Mouse (Mus musculus) testis, postnatal 10 days (tissue): ENCODE results near the gene Hdc.
A peak's percentile ranks its signal among the peaks of the same experiment; 100 is the strongest.
"Not testable (repeated sequence)": the region's sequence is repeated elsewhere in the genome, so short reads cannot be mapped to it uniquely, and the experiment has no call there.

ENCODE experiments used
- DNase-seq: peaks from one replicate; pipeline ENCODE4 v3.0.0; 2021; ENCODE audit warnings: low spot score

Hdc gene

DNA sequence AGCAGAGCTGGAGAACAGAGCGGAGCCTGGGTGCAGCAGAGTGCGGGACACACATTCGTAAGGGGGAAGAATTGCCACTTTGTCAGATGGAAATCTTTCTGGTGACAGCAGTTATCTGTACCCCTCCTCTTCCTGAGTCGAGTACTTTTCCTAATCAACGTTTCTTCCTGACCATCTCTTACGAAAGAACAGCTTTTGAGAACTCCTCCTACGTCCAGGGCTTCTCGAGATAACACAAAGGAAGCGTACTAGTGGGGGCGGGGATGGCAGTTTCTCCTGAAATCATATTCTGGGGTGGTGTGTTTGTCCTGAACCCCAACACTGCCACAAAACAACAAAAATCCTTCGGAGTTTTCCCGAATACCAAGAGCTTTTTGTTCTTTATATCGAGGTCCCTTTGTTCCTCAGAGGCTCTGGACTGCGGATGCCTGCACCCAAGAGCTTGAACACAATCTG, at the start of gene Hdc:
Gene Hdc (minus strand): TSS at position 51 of the 456 bp plus-strand sequence.
- DNase-seq, result no peak

DNA sequence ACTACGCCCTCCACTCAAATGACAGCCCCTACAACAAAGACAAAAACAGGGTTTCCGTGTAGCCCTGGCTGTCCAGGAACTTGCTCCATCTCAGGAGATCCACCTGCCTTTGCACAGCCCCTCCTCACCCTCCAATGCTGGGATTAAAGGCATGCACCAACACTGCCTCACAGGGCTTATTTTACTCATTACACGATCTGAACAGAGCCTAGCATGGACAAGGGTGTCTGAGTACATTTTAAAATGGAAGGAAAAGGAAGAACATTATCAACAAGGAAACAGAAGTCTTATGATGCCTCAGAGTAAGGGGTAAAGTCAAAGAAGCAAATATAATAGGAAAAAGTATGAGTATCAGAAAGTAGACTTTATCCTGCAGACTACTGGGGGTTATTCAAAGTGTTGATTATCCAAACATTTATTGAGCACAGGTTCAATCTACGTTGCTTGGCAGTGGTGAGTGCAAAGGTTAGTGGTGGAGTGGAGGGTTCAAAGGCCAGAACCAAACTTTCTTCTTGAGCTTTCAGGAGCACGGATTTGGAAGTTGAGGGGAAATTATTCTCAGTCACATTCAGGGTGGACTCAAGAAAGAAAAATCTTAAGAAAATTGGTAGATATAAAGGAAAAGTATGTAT, 49.6 kb upstream of the Hdc start:
- DNase-seq, result no peak

DNA sequence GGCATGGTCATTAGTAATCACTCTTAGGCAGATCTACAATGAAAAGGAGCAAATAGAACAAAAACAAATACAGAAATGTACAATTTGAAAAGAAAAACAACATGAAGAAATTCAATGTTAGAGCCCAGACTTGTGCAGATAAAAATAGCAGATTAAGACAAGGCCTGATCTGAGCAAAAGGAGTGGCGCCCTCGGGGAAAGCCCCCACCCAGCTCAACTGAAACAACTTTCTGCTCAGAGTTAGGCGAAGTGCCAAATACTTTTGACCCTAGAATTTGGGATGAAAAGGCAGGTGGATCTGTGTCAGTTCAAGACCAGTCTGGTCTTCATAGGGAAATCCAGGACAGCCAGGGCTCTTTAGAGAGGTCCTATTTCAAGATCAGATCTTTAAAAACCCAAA, 46.9 kb upstream of the Hdc start:
- no peak for DNase-seq

DNA sequence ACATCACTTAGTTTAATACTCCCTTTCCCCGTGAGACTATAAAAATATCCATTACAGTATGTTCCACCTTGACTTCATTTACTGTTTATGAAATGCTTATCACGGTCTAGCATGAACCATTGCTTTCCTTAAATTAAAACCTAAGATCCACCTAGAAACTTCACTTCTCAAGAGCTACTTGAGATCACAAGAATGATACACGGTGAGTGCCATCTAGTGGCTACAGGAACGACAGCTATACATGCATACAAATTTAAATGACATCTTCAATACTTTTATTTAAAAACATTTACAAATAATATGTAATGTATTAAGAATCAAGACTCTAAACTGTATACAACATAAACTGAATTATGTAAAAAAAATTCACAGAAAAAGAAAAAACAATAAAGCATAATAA, 44.4 kb upstream of the Hdc start:
- DNase-seq, result no peak

DNA sequence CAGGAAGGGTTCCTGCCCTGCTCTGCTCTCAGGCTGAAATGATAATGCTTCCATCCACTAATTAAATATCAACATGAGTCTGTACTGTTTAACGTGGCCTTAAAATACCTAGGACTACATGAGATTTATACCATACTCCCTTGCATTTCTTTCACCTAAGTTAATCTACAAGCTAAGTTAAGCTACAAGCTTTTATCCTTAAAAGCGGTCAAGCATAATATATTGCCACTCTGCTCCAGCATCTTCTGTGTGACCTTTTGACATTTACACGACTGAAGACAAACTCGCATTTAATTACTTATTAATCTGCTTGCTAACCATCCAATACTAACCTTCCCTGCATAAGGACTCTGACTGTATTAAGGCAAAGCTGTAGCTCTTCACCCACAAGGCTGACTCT, 33.8 kb upstream of the Hdc start:
- no peak for DNase-seq

DNA sequence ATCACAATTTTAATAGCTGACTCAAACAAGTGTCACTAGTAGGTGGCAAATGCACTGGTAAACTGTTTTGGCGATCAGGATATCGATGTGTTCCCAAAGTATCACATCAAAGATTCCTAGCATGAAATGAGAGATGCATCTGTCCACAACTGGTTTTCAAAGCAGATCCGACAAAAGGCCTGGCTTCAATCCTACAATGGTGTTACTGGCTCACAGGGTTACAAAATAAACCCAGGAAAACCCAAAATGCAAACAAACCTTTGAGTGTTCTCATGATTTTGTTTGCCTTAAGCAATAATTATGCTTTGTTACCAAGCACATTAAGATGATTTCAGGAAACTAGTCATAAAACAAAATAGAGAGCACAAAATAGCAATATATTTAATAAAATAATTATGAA, 28.7 kb upstream of the Hdc start:
- no peak for DNase-seq

DNA sequence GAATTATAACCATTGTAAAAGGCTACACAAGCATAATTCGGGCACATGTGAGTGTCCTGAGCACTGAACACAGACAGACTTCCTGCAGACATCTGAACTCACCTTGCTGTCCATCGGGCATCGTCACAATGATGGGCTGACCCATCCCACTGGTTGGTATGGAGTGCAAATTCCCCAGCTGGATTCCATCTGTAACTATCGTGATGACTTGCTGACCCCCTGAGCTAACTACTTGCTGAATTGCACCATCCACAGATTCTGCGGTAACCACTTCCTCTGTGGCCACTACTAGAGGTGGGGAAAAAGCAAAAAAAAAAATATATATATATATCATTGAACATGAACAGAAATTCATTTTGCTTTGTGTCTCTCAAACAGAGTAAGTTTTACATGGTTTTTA, 27.4 kb upstream of the Hdc start:
- DNase-seq, result no peak

DNA sequence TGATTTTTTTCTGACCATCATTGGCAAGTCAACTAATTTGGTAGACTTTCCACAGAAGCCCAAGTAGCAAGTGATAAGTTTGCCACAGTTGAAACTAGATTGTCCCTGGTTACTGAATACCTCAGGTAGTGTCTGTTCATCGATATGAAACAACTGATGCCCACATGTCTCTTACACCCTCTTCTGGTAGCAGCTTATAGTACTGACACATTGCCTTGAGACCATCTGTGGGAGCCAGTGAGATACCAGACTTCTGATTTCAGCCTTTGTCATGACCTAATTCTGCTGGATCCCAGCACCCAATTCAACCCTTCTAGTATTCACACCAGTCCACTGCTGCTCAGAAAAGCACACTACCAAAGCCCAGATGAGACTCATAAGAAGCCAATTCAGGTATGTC, 25.7 kb upstream of the Hdc start:
- DNase-seq, result no peak

DNA sequence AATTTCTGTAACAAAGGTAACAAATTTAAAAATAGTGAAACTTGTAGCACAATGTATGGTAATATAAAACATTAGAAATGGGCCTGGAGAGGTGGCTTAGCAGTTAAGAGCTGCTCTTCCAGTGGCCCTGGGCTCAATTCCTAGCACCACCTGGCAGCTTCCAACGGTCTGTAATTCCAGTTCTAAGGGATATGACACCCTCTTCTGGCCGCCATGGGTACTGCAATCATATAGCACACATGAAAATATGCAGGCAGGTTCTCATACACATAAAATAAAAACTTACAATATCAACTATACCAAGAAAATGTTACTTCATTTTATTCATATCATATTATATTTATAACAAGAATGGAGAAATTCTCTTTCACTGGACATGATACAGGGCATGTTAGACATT, 21.2 kb upstream of the Hdc start:
- no peak for DNase-seq

DNA sequence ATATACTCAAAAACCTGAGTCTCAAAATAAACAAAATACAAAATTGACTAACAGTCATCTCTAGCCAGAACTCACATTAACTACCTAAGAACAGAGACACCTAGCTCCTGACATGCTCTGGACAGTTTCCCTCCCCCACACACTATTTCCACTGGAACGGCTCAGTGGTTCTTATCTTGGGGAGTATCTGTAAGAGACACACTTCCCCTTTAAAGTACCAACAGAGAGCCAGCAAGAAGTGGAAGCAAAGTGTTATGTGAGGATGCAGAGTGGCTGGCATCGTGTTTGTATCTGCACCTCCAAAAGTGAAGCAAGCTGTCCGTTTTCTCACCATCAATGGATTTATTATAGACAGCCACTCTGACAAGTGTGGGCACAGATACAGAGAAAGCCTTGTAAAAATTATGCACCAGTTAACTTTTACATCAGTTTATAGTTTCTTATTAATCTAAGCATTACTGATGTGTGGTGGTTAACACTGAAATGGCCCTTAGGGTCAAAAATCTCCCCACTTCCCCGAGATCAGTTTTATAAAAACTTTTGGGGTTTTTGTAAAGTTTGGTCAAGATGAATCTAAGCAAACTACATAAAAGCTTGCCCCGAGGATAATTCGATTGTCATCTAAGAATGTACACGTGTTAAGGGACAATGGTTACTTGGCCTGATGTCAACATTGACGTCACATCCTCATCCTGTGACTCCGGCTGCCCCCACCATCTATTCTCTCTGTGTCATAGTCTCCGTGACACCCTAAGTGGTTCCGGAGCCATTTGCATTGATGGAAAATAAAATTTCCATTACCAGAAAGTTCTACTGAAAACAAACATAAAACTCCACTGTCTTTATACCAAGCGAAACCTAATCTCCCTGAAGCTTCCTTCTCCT, 17.1 kb upstream of the Hdc start:
- DNase-seq, result no peak

DNA sequence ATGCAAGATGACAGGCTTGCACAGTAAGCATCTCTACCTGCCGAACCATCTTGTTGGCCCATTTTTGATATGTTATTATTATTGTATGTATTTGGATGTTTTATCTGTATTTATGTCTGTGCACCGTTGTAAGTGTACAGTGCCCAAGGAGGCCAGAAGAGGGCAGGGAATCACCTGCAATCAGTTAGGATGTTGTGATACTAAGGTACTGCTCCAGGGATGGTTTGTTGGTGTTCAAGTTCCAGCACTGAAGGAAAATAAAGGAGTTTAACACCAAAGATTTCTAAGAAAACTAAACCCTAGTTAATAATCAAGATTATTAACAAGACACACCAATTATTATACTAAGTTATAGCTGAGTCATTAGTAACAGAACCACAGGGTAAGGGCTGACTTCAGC, 14.1 kb upstream of the Hdc start:
- no peak for DNase-seq

DNA sequence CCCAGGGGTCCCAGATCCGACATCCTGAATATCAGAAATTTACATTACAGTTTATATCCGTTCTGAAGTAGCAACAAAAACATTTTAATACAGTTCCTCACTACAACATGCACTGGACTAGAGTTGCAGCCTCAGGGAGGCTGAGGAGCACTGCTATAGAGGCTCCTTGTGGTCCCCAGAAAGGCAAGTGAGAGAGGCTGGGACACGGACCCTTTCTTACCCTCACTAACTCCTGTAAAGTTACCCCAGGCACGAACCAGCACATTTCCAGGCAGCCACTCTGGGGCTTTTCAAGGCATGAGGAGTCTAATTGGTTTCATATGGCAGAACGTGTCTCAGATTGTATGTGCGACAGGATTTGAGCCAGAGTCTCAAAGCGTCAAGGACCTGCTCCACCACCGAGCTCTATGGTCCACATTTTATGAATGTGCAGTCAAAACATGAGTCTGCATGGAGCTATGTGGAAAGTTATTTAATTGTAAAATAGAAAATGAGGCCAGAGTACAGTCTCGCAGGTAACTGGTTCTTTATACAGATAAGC, 9.4 kb upstream of the Hdc start:
- DNase-seq, result no peak

DNA sequence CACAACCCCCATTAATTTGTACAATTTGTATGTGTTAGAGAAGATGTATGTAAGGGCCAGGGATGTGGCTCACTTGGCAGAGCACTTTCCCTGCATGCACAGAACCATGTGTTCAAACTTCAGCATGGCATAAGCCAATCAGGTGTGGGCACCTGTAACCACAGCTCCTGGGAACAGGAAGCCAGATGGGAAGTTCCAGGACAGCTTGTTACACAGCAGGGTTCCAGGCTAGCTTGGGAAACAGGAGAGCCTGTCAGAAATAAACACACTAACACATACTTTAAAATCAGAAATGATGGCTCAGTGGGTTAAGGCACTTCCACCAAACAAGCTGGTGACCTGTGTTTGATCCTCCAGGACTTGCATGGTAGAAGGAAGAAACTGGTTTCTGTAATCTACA, 4.0 kb upstream of the Hdc start:
- DNase-seq, result no peak

DNA sequence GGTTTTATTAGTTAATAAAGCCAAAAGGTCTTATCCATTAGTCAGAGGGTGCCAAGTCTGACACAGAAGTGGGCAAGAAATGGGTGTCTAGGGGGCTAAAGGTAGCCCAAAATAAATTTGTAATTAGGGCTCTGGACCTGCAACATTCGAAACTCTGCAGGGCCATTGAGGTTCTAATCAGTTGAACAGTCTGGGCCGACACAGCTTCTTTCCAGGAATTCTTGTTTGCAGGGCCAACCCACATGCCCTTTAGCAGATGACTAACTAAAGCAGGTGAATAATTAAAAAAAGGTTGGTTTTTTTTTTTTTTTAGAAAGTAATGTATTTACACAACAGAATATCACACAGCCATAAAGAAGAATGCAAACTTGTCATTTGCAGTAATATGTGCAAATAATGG, 3.4 kb upstream of the Hdc start:
- no peak for DNase-seq

DNA sequence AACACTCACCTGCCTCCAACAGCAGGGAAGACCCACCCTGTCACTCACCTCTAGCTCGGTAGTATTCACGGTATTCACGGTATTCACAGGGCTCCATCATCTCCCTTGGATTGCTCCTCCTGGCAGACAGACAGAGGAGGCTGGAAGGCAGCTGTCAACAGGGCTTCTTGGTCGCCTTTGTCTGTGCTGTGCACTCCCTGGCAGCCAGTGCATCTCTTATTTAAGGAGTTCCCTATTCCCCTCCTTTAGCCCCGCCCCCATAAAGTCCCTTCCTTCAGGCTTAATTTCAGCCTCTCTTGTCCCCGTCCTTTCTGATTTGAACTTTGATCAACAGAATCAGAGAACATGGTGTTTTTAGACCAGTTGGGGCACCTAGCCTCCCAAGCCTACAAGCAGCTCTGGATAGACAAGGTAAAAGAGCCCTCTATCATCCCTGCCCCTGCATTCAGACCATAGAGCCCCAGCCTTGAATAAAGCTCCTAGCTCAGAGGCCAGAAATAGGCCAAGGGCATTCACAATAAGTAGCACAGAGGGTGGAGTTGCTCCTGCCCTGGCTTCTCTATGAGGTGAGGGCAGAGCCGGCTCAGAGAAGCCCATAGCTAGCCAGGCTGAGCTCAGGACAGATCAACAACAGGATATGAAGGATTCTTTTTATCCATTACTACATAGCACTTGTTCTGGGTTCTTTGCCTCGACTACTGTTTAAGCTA, 474 bp downstream of the Hdc start:
- DNase-seq, result no peak

DNA sequence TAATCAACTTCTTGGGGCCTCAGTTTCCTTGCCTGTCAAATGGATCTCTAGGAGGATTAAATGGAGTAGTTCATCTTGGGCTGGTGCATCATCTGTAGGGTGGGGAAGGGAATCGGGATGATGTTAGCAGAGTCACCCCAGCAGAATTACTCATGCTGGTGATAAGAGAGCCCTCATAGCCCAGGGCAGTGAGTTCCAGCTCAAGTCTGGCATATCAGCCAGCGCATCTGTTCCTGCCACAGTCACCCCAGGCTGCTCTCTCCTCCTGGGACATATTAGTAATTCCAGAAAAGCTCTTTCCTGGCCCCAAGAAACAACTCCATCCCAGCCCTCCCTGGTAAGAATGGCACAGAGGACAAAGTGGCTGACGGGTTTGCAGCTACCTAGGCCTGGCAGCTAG, 3.7 kb downstream of the Hdc start:
- DNase-seq, result no peak

DNA sequence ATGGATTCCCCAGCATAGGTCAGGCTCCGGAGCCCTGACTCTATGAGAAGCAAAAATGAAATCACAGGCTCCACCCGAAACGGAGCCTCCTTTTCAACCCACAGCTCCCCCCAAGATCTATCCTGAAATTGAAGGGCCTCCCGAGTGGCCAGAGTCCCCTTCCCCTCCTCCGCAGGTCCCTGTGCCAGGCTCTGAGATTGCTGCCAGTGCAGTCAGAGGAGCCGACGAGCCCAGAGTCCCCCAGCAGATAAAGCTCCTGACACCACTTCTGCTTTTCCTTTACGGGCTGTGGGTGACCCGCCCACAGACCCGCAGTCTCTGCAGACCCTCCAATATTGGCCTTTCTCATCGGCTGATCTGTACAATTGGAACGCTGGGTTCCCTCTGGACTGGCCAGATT, 9.5 kb downstream of the Hdc start:
- DNase-seq, result not testable (repeated sequence)

DNA sequence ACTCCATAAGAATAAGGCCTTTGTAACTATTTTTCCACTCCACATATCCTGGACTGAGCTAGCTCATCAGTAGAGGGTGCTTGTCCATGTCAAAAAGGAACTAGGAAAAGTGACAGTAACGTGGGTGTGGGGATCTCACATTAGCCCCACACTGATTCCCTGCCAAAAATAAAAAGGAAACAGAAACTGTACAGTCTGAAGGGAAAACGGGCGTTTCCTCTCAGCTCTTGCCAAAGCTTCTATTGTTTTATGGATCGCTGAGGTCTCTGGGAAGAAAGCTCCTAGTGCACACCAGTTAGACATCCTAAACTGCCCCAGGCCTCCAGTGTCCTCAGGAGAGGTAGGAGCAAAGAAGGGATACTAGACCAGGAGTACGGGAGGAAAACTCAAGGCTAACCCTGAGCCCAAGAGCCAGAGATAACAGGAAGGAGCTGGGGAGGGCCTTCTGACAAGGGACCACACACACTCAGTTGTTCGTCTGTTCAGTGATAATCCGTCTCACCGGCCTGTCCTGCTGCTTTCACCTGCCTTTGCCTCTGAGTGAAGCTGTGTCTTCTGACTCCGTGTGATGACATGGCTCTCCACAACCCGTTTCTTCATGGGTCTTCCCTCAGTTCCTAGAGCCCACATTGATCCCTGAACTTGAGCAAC, 11.4 kb downstream of the Hdc start:
- no peak for DNase-seq

DNA sequence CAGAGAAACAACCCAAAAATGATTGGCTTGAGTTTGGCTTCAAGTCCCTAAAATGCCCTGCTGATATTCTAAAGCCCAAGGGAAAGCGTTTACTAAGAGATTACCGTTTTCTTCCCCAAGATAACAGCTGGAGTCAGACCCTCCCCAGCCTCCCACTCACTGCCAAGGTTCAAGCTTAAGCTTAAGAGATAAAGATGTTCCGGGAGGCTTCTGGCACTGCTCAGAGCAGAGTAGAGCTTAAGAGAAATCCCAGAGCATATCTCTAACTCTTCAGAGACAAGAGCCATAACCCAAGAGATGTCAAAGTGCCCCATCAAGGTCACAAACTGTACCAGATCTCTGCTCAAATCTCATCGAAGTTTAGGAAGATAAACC, 12.4 kb downstream of the Hdc start:
- peak; percentile 61 for DNase-seq

DNA sequence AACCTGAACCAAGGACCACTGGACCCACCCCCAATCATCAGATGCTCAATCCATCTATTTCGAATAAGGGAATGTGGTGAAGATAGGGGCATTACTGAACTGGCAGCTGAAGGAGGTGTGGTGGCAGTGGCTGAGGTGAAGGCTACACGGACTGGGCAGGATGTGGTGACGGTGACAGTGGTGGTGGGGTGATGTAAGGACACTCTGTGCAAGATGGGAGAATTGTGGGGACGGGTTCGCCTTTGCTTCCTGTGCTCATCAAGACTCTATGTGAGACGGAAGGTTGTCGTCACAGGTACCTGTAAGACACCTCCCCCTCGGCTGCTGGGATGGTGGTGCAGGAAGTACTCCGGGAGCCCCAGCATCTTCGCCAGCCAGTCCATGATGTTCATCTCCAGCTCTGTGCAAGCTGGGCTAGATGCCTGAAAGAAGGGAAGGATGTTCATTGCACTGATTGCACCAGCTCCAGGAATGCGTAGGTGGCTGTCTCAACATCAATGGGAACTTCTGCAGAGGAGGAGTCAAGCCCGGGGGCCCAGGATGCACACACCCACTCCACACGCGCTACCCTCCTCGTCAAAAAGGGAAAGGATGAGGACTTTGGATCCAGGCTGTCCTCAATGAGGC, 12.9 kb downstream of the Hdc start:
- no peak for DNase-seq

DNA sequence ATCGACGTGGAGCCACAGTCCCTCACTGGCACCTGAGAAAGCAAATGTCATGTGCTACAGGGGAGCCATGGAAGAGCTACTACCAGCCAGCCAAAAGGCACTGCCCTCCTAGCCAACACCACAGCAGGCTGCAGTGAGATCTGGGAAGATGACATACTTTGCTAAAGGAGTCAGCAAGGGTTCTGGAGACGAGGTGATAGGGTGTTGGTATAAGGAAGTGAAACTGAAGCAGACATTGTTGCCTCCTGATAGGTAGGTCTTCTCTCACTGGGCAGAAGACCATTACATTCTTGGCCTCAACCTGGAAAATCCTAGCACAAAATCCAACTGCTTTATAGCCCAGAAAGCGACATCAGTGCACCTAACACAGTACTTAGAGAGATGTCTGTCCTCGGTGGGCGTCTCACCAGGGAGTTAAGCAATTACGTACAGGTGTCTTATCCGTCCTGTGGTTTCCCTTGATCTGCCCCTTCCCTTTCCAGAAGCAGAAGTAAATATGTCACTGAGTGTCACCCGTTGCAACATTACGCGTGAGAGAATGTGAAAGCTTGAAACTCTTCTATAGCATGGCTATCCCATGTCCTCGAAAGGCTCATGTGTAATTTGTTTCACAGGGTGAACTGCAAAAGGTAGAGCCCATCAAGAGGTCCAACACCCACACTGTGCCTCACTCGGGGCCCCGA, 17.0 kb downstream of the Hdc start:
- DNase-seq, result no peak
